12 mouse cellular contexts compared by ENCODE assay signal in the genomic region with DNA sequence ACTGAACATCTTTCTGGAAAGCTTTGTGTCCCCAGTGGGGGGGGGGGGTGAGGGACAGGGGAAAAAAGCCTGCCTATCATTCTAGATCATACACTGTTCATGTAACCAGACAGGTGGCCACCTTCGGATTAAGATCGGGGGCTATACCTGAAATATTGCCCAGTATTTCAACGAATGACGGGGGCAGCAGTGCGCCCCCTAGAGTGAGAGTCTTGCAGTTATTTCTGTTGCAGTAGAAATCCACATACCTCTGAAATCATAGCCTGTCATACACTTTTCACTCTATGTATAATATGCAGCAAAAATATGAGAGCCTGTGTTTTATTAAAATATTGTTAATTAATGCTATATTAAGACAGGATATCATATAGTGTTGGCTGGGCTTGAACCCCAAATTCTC.
DNase-seq lines count a peak whose midpoint lies in the region; ATAC-seq and TF ChIP-seq lines count a peak whose summit lies in the region.
"Had no signal": no experiment of that assay in that cellular context is flagged by ENCODE, and none has a peak within 500 bp of the region (broad histone marks: within the 10 kb centered on the region; RNA-seq: fewer than 3 reads in every experiment).

No protein-coding gene starts in this region.

- no peak for DNase-seq in layer of hippocampus, adult 2 months (ENCODE audit: low spot score in 2 of 2)
- no peak for DNase-seq in layer of hippocampus, postnatal 36 days
- peak; percentile 7 for DNase-seq in ES-CJ7 (ENCODE audit: low read depth, low spot score)
- peak; percentile 21 for DNase-seq in embryonic facial prominence, embryonic 11.5 days (ENCODE audit: low spot score)
- DNase-seq in yolk sac, embryonic 10.5 days (ENCODE audit: low spot score), result no peak
- DNase-seq in gastrocnemius, adult 8-10 months (ENCODE audit: low spot score in 2 of 2), result no peak
- DNase-seq in thymus, postnatal 25 days, result no peak
- DNase-seq: gastrocnemius, postnatal 36 days; lung, adult 2 months; spleen, adult 18-20 months had no signal

- H3K9ac ChIP-seq in embryonic facial prominence, embryonic 11.5 days (replicated peaks; ENCODE audit: low read length), result no peak overlapping the region
- no peak overlapping the region for H3K9ac ChIP-seq in midbrain, embryonic 15.5 days
- H3K9ac ChIP-seq: intestine, embryonic 15.5 days had no signal

- H3K4me1 ChIP-seq in embryonic facial prominence, embryonic 11.5 days (ENCODE audit: control insufficient read depth, insufficient read depth, low read length), result no peaks in the 10 kb centered on the region
- H3K4me1 ChIP-seq in midbrain, embryonic 15.5 days, result peaks cover 20% of the 10 kb centered on the region

- H3K36me3 ChIP-seq in embryonic facial prominence, embryonic 11.5 days (replicated peaks; ENCODE audit: control insufficient read depth, insufficient read depth, low read depth, low read length), result no peaks in the 10 kb centered on the region
- no peaks in the 10 kb centered on the region for H3K36me3 ChIP-seq in midbrain, embryonic 15.5 days (replicated peaks)
- H3K36me3 ChIP-seq: intestine, embryonic 15.5 days had no signal

- H3K27me3 ChIP-seq in embryonic facial prominence, embryonic 11.5 days (ENCODE audit: control insufficient read depth, insufficient read depth, low read length), result peaks cover 14% of the 10 kb centered on the region
- H3K27me3 ChIP-seq in midbrain, embryonic 15.5 days (replicated peaks), result no peaks in the 10 kb centered on the region

- no peaks in the 10 kb centered on the region for H3K9me3 ChIP-seq in embryonic facial prominence, embryonic 11.5 days (replicated peaks; ENCODE audit: control insufficient read depth, low read length)
- H3K9me3 ChIP-seq in midbrain, embryonic 15.5 days, result no peaks in the 10 kb centered on the region
- H3K9me3 ChIP-seq: intestine, embryonic 15.5 days had no signal

- 31% methylated on average over 5 of the region's 5 CpGs for WGBS in embryonic facial prominence, embryonic 11.5 days
- WGBS in midbrain, embryonic 15.5 days, result 29% methylated on average over 5 of the region's 5 CpGs

- peak; percentile 65 for TF ChIP-seq CTCF in layer of hippocampus, adult 2 months (conservative IDR thresholded peaks at IDR 0.05)

- H3K4me3 ChIP-seq in layer of hippocampus, adult 2 months, result no peak overlapping the region
- no peak overlapping the region for H3K4me3 ChIP-seq in embryonic facial prominence, embryonic 11.5 days (ENCODE audit: low read depth, low read length)
- no peak overlapping the region for H3K4me3 ChIP-seq in midbrain, embryonic 15.5 days

- no peak for ATAC-seq in embryonic facial prominence, embryonic 11.5 days (replicated peaks; ENCODE audit: insufficient number of reproducible peaks, low FRiP score, low TSS enrichment, low read depth)
- no peak for ATAC-seq in midbrain, embryonic 15.5 days (replicated peaks)

- H3K4me2 ChIP-seq in embryonic facial prominence, embryonic 11.5 days (ENCODE audit: low read depth, low read length), result no peak overlapping the region
- H3K4me2 ChIP-seq in midbrain, embryonic 15.5 days, result peak overlapping the region; percentile 70

- no peak overlapping the region for H3K27ac ChIP-seq in layer of hippocampus, adult 2 months
- no peak overlapping the region for H3K27ac ChIP-seq in embryonic facial prominence, embryonic 11.5 days (replicated peaks; ENCODE audit: low read depth, low read length)
- peak overlapping the region; percentile 91; the same call in 1 of the 2 replicates for H3K27ac ChIP-seq in midbrain, embryonic 15.5 days
- H3K27ac ChIP-seq: intestine, embryonic 15.5 days had no signal

Comparison
In these comparisons a context has a peak if more than half of its experiments do, and no peak if none do; other contexts are left out.
1. DNase-seq: peak in ES-CJ7 (single experiment) and embryonic facial prominence, embryonic 11.5 days (single experiment); none in layer of hippocampus, adult 2 months (0 of 2), layer of hippocampus, postnatal 36 days (0 of 2), yolk sac, embryonic 10.5 days (single experiment), gastrocnemius, adult 8-10 months (0 of 2) and thymus, postnatal 25 days (single experiment).